Mouse (Mus musculus): ENCODE data around the gene Selenov. TPM values are rescaled to one million over a fixed set of nuclear protein-coding genes. Genes with fewer than 3 reads are reported as not detected.

The Selenov gene
- total RNA-seq, 2 experiments from 2014 or later = 1.2 to 3.4 TPM

- peak in 1 of 2 experiments; percentile 59 for DNase-seq (ENCODE audit: low spot score in 2 of 2)
- intact Hi-C loops (cut with DNase I) = loop anchor here (5.0 kb wide), 1 partner anchor 250 kb away; the partner anchor contains the start of gene Psmc4
Observed at GRCm38 (mm10) chr7:28301616-28302433, 10.8 kb upstream of the Selenov start, which contains the start of gene Dll3. Gene Dll3 (minus strand): TSS chr7:28302238.

DNA sequence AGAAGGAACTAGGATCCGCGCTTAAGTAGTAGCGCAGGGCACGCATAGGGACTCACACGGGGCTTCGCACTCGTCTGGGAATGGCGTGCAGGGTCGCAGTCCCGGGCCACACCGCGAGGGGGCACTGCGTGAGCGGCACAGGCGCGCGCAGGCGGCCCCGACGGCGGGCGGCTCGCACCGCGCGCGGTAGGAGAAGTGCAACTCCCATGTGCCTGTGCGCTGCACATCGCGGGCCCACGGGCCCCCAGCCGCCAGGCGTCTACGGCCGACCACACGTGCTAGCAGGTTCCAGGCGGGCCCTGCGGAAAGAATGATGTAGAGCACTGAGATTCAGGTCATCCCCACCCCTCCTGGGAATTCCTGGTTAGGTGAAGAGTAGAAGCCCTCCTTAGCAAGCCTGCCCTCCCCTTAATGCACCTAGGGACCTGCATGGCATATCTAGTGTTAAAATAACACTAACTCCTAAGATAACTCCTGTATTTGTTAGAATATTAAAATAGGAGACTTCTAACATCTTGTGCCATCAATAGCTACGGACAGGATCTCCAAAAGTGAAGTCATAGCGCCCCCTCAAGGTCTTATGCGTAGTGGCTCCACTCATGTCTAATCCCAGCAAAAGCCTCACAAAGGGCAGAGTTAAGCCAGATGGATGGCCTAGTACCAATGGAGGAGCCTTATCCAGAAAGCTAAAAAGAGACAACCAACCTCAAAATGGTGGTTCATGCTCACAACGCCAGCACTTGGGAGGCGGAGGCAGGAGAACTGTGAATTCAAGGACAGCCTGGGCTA, 8.0 kb upstream of the Selenov start:
- intact Hi-C loops (cut with DNase I) = no loop called here
- DNase-seq (ENCODE audit: low spot score in 2 of 2) = peak; percentile 52 to 77

DNA sequence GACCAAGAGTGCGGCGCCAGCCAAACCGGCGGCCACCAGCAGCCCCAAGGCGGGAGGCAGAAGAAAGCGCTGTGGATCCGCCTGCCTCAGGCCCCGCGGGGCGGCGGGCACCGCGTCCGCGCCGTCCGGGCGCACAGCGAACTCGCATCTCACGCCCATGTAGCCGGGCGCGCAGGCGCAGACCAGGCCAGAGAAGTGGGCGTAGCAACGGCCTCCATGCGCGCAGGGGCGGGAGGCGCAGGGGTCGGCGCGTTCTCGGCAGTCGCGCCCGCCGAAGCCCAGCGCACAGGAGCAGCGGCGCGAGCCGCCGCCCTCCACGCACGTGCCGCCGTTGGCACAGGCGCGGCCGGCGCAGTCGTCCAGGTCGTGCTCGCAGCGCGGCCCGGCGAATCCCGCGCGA, 3.5 kb upstream of the Selenov start:
- peak; percentile 73 for DNase-seq (ENCODE audit: low spot score in 2 of 2)
- intact Hi-C loops (cut with DNase I) = no loop called here

DNA sequence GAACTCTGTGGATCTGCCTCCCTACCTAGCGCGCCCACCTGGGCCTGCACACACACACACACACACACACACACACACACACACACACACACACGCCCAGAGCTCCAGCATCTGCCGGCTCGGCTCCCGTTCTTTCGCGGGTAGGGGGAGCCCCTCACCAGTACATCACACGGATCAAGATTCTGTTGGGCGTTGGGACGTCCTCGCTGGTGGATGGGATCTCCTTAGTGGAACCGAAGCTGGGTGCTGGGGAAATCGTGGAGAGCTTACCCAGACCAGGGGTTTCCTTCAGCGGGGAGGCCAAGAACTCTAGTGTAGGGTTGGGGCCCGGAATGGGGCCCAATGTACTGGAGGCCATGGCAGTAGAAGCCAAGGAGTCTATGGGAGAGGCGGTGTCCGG, 821 bp downstream of the Selenov start:
- intact Hi-C loops (cut with DNase I) = no loop called here
- peak; percentile 12 to 40 for DNase-seq (ENCODE audit: low spot score in 2 of 2)

DNA sequence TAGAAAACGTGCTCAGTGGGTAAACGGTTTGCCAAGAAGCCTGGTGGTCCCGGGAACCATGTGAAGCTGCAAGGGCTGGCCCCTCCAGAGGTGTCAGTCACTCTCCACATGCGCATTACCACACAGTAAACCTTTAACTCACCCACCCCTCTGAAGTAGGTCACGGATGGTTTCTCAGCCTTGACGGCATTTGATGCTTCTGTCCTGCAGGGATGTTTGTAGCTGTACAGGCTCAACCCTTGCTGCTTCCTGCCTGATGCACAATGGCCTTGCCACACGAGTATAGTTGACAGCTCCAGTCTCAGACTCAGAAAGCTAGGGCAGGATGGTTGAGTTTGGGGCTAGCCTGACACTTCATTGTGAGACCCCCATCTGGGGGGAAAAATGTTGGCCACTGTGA, 10.4 kb downstream of the Selenov start:
- intact Hi-C loops (cut with DNase I) = no loop called here
- DNase-seq (ENCODE audit: low spot score in 2 of 2) = no peak

- intact Hi-C loops (cut with DNase I) = loop anchor here (5.0 kb wide), 1 partner anchor 59 kb away; the partner anchor contains the start of gene Supt5
- DNase-seq (ENCODE audit: low spot score in 2 of 2) = no peak
Observed at GRCm38 (mm10) chr7:28278279-28278652, 12.7 kb downstream of the Selenov start.

DNA sequence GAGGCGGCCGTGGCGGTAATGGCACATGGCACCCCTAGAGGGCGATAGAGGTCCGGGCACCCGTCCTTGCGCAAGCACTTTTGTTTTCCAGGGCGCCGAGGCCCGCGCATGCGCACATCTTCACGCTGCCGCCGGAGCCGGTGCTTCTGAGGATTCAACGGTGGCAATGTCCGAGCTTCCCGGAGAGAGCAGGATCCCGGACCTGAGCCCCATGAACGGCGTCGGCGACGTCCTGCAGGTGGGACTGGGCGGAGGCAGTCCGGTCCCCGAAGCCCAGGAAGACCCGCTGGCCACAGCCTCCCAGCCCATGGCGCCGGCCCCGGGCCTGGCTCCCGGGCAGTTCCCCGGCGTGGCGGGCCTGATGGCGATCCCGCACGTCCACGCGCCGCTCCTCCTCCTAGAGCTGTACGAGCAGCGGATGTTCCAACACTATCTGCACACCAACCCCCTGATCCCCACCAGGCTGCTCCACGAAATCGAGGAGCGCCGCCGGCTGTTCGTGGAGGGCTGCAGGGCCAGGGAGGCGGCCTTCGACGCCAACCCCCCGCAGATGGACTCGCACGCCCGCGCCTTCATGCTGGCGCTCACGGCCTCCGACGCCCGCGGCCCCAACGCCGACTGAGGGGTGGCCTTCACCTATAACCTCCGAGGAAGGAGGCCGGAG, 13.2 kb downstream of the Selenov start, which contains the start of gene Eid2b:
TSS of gene Eid2b (plus strand) at position 125 of the 664 bp plus-strand sequence.
- DNase-seq (ENCODE audit: low spot score in 2 of 2) = peak; percentile 95 to 98
- intact Hi-C loops (cut with DNase I) = loop anchor here (5.0 kb wide), 1 partner anchor 60 kb away; the partner anchor contains the start of gene Supt5

- no peak for DNase-seq (ENCODE audit: low spot score in 2 of 2)
- intact Hi-C loops (cut with DNase I) = loop anchor here (5.0 kb wide), 1 partner anchor 60 kb away; the partner anchor contains the start of gene Supt5
Observed at GRCm38 (mm10) chr7:28277237-28277614, 13.8 kb downstream of the Selenov start.

GRCm38 (mm10) chr7:28271761-28272160, 19.2 kb downstream of the Selenov start:
- intact Hi-C loops (cut with DNase I) = no loop called here
- DNase-seq (ENCODE audit: low spot score in 2 of 2) = no peak

DNA sequence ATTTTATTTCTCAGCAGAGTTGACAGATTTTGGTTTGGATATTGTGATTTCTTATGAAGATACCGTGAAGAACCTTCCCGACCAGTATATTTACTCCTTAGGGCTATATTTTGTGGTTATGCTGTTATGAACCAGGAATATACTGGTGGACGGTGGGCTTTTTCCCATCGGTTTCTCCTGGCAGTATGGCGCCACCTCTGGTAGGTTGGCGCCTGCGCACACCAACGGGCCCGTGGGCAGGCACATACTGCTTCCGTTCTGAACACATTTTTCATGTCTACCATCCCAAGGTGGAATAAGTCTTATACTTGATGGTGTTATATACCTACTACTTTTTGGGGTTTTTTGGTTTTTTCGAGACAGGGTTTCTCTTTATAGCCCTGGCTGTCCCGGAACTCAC, 21.6 kb downstream of the Selenov start:
- DNase-seq (ENCODE audit: low spot score in 2 of 2) = no peak
- intact Hi-C loops (cut with DNase I) = loop anchor here (10.0 kb wide), 1 partner anchor 55 kb away; no protein-coding TSS in a partner anchor

- intact Hi-C loops (cut with DNase I) = loop anchor here (10.0 kb wide), 1 partner anchor 54 kb away; no protein-coding TSS in a partner anchor
Observed at GRCm38 (mm10) chr7:28268576-28268975, 22.4 kb downstream of the Selenov start.

GRCm38 (mm10) chr7:28268042-28268531, 22.9 kb downstream of the Selenov start:
- intact Hi-C loops (cut with DNase I) = loop anchor here (10.0 kb wide), 1 partner anchor 53 kb away; no protein-coding TSS in a partner anchor

More at GRCm38 (mm10) chr7:28268576-28268975, 22.4 kb downstream of the Selenov start:
- DNase-seq (ENCODE audit: low spot score in 2 of 2) = no peak

DNA sequence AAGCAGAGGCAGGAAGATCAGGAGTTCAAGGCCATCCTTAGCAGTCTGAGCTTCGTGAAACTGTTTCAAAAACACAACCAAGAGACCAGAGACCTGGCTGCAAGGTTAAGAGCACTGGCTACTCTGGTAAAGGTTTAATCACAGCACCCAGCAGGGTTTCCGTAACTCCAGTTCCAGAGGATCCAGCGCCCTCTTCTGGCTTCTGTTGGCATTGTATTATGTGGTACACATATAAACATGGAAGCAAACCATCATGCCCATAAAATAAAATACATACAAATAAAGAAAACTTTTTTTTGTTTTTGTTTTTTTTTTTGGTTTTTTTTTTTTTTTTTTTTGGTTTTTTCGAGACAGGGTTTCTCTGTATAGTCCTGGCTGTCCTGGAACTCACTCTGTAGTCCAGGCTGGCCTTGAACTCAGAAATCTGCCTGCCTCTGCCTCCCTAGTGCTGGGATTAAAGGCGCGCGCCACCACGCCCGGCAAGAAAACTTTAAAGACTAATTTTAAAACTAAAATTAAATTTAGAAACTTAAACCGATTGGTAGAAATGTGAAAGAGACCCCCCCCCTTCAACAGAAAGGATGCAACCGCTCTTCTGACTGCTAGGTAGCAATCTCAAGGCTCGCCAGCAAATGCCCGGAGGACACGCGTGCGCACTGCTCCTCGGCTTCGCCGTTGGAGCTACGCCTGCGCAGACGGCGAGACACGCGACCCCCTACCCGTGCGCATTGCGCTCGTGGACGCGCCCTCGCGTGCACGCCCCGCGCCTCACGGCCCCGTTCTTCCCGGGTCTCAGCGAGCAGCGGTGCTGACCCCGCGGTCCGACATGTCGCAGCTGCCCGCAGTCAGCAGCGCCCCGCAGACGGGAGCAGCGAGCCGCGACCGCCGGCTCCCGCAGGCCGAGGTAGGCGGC, 23.6 kb downstream of the Selenov start, which contains the start of gene Eid2:
TSS of gene Eid2 (plus strand) at position 753 of the 913 bp plus-strand sequence.
- peak; percentile 92 to 94 for DNase-seq (ENCODE audit: low spot score in 2 of 2)
- intact Hi-C loops (cut with DNase I) = loop anchor here (10.0 kb wide), 1 partner anchor 53 kb away; no protein-coding TSS in a partner anchor

More at GRCm38 (mm10) chr7:28268042-28268531, 22.9 kb downstream of the Selenov start:
- DNase-seq (ENCODE audit: low spot score in 2 of 2) = peak; percentile 51 to 53

DNA sequence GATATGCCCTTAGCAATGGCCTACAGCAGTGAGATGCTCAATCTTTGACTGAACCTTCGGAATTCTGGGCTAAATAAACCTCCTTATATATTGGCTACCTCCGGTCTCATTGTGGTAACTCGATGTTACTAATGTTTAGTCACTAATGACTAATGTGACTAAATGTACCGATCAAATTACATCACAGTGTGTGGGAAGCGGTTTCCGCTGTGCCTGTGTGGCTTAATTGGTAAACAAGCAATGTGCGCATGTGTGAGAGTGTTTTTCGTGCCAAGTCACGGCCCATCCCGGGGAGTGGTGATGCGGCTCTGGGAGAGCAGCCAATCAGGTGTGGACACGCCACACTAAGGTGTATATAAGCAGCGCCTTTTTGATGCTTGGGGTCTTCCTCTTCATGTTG, 25.6 kb downstream of the Selenov start:
- intact Hi-C loops (cut with DNase I) = loop anchor here (10.0 kb wide), 1 partner anchor 51 kb away; no protein-coding TSS in a partner anchor
- DNase-seq (ENCODE audit: low spot score in 2 of 2) = no peak

DNA sequence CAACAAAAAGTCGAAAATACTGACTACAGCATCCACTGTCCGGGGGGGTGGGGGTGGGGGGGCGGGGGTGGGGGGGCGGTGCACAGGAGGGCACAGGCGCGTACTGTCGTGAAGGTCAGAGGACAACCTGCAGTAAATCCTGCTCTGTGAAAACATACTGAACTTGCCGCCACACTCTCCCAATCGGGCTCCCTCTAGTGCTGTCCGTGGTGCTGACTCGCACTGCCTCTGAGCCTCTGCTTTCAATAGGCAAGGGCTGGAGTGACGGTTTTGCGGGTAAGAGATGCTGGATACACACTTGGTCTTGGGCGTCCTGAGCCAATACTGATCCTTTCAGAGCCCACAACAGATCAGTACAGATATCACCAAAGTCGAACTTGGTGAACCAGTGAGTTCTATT, 27.2 kb downstream of the Selenov start:
- intact Hi-C loops (cut with DNase I) = loop anchor here (10.0 kb wide), 1 partner anchor 49 kb away; no protein-coding TSS in a partner anchor
- peak in 1 of 2 experiments; percentile 40 for DNase-seq (ENCODE audit: low spot score in 2 of 2)

- DNase-seq (ENCODE audit: low spot score in 2 of 2) = no peak
- intact Hi-C loops (cut with DNase I) = loop anchor here (10.0 kb wide), 1 partner anchor 48 kb away; no protein-coding TSS in a partner anchor
Observed at GRCm38 (mm10) chr7:28262861-28263260, 28.1 kb downstream of the Selenov start.

- intact Hi-C loops (cut with DNase I) = no loop called here
- DNase-seq (ENCODE audit: low spot score in 2 of 2) = no peak
Observed at GRCm38 (mm10) chr7:28255476-28255875, 35.5 kb downstream of the Selenov start.

DNA sequence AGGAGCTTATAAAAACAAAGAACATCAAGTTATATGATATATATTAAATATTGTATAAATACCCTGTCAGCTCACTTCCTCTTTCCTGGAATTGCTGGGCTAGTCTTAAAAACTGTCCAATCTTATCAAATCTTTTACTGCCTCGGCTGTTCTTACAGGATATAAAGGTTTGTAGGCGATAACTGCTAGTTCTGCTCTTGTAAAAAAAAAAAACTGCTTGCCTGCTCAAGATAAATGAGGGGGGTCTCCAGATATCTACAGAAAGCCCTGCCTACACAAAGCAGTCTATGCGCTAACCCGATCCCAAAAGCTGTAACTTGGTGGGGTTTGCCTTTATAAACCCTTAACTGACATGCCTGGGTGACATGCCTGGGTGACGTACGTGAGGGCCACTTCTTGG, 36.4 kb downstream of the Selenov start:
- DNase-seq (ENCODE audit: low spot score in 2 of 2) = no peak
- intact Hi-C loops (cut with DNase I) = no loop called here

All from left cerebral cortex, postnatal 14 days (tissue).